Mouse (Mus musculus) liver, adult 2 months (tissue): ENCODE results near the gene Slain1.
"Not testable (repeated sequence)": the region's sequence is repeated elsewhere in the genome, so short reads cannot be mapped to it uniquely, and the experiment has no call there.

Experiments used
- CTCF ChIP-seq: fragments of 200-500 bp; IDR thresholded peaks from 2 replicates; pipeline ENCODE4 v1.5.1; 2011; ENCODE audit warnings: low read depth, low read length, control low read depth
- POLR2A ChIP-seq: fragments of 200-500 bp; IDR thresholded peaks from 2 replicates; pipeline ENCODE4 v1.6.1; 2011; ENCODE audit warnings: low read length, control low read depth; ENCODE audit not compliant: insufficient read depth; ENCODE audit errors: extremely low read depth

GRCm38 (mm10) chr14:103750638-103751037 is 100.6 kb downstream of the Slain1 start:
- not testable (repeated sequence) for TF ChIP-seq POLR2A, CTCF
